ENCODE assay signal across 26 mouse cellular contexts in the genomic region with DNA sequence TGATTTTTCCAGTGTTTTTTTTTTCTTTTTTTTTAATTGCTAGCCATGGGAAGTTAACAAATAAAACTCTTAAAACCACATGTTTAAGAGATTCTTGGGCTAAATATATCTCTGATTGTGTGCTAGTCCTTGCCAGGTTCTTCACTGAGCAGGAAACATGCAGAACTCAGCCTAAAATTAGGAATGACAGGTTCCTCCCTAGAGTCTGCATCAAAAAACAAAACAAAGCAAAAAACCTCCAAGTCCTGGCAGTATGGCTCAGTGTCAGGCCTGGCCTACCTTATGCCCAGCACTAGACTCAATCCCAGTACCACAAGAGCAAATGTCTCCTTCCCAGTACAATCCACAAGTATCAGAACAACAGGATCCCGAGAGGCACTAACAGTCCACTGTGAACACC. TPM values are rescaled to one million over a fixed set of nuclear protein-coding genes. Genes with fewer than 3 reads are reported as not detected.
A peak's percentile ranks its signal among the peaks of the same experiment; 100 is the strongest.
DNase-seq lines count a peak whose midpoint lies in the region; ATAC-seq and TF ChIP-seq lines count a peak whose summit lies in the region.
"Had no signal": no experiment of that assay in that cellular context is flagged by ENCODE, and none has a peak within 500 bp of the region (broad histone marks: within the 10 kb centered on the region; RNA-seq: fewer than 3 reads in every experiment).

No protein-coding gene starts in this region.

- H3K36me3 ChIP-seq in kidney, adult 2 months (ENCODE audit: control insufficient read depth, insufficient read depth, low read length) = peaks cover 4% of the 10 kb centered on the region; the same call in 1 of the 2 replicates
- H3K36me3 ChIP-seq in heart, embryonic 15.5 days = peaks cover 25% of the 10 kb centered on the region
- H3K36me3 ChIP-seq in midbrain, embryonic 14.5 days (ENCODE audit: control insufficient read depth, insufficient read depth, low read length) = peaks cover 53% of the 10 kb centered on the region

- no peak for ATAC-seq in heart, embryonic 15.5 days (replicated peaks; ENCODE audit: insufficient number of reproducible peaks, insufficient read depth, low FRiP score, low read depth)
- ATAC-seq in midbrain, embryonic 14.5 days (ENCODE audit: low FRiP score, low TSS enrichment) = no peak
- ATAC-seq in inflammation-experienced regulatory T-cells, adult 6 months = no peak
- ATAC-seq: CD4-positive, CD25-positive, alpha-beta regulatory T cell, adult 4 months; forebrain, embryonic 14.5 days; liver, embryonic 12.5 days; lung, postnatal 0 days had no signal

- no peak overlapping the region for H3K4me3 ChIP-seq in kidney, adult 2 months (ENCODE audit: insufficient read depth, low read depth, low read length)
- H3K4me3 ChIP-seq in heart, embryonic 15.5 days = no peak overlapping the region
- H3K4me3 ChIP-seq in midbrain, embryonic 14.5 days (replicated peaks; ENCODE audit: low read depth, low read length) = no peak overlapping the region
- H3K4me3 ChIP-seq: liver, embryonic 12.5 days; megakaryocyte, embryonic 14.5 days; midbrain, embryonic 12.5 days; neural tube, embryonic 13.5 days had no signal

- H3K4me2 ChIP-seq in heart, embryonic 15.5 days = no peak overlapping the region
- no peak overlapping the region for H3K4me2 ChIP-seq in midbrain, embryonic 14.5 days (ENCODE audit: low read length)
- H3K4me2 ChIP-seq: hindbrain, embryonic 14.5 days; liver, embryonic 12.5 days; midbrain, embryonic 12.5 days; neural tube, embryonic 13.5 days had no signal

- no peak for TF ChIP-seq CTCF in kidney, adult 2 months (conservative IDR thresholded peaks at IDR 0.05; ENCODE audit: insufficient read depth, insufficient read length, low read depth, low read length)

- H3K9me3 ChIP-seq in heart, embryonic 15.5 days (replicated peaks) = no peaks in the 10 kb centered on the region
- no peaks in the 10 kb centered on the region for H3K9me3 ChIP-seq in midbrain, embryonic 14.5 days (ENCODE audit: control insufficient read depth, low read length)
- H3K9me3 ChIP-seq: liver, embryonic 12.5 days; megakaryocyte, embryonic 14.5 days; midbrain, embryonic 12.5 days; neural tube, embryonic 13.5 days had no signal

- intact Hi-C loops in heart, postnatal 25 days (cut with DNase I) = loop anchor here (5.0 kb wide), 1 partner anchor 33 kb away; no protein-coding TSS in a partner anchor

- H3K27me3 ChIP-seq in kidney, adult 2 months (replicated peaks; ENCODE audit: control insufficient read depth, insufficient read depth, low read length) = no peaks in the 10 kb centered on the region
- no peaks in the 10 kb centered on the region for H3K27me3 ChIP-seq in heart, embryonic 15.5 days
- no peaks in the 10 kb centered on the region for H3K27me3 ChIP-seq in midbrain, embryonic 14.5 days (ENCODE audit: control insufficient read depth, insufficient read depth, low read length)
- H3K27me3 ChIP-seq: liver, embryonic 12.5 days; megakaryocyte, embryonic 14.5 days; midbrain, embryonic 12.5 days; neural tube, embryonic 13.5 days had no signal

- WGBS in kidney, adult 2 months = 82% methylated on average over 1 of the region's 1 CpGs
- WGBS in heart, embryonic 15.5 days = 89% methylated on average over 1 of the region's 1 CpGs
- WGBS in midbrain, embryonic 14.5 days = 98% methylated on average over 1 of the region's 1 CpGs

- no peak overlapping the region for H3K9ac ChIP-seq in heart, embryonic 15.5 days
- no peak overlapping the region for H3K9ac ChIP-seq in midbrain, embryonic 14.5 days (replicated peaks; ENCODE audit: low read length)
- H3K9ac ChIP-seq: hindbrain, embryonic 14.5 days; liver, embryonic 12.5 days; midbrain, embryonic 12.5 days; neural tube, embryonic 13.5 days had no signal

- DNase-seq in heart, adult 11 months = peak; percentile 89
- no peak for DNase-seq in heart, postnatal 25 days (ENCODE audit: low spot score)
- DNase-seq in kidney, adult 2 months = peak; percentile 40
- no peak for DNase-seq in kidney, postnatal 14 days
- no peak for DNase-seq in midbrain, embryonic 14.5 days
- DNase-seq: adrenal gland, postnatal 25 days; cerebellum, adult 2 months; cerebellum, postnatal 14 days; gastrocnemius, postnatal 14 days; kidney, adult 11 months; layer of hippocampus, postnatal 36 days; left cerebral cortex, postnatal 4 days; lung, adult 18-20 months; lung, postnatal 4 days; thymus, postnatal 4 days had no signal

- TF ChIP-seq POLR2A in kidney, adult 2 months (IDR thresholded peaks at IDR 0.05; ENCODE audit: low read depth, low read length) = no peak

- no peaks in the 10 kb centered on the region for H3K4me1 ChIP-seq in kidney, adult 2 months (ENCODE audit: control insufficient read depth, insufficient read depth, low read length)
- peaks cover 6% of the 10 kb centered on the region for H3K4me1 ChIP-seq in heart, embryonic 15.5 days (replicated peaks)
- H3K4me1 ChIP-seq in midbrain, embryonic 14.5 days (ENCODE audit: control insufficient read depth, insufficient read depth, low read length) = no peaks in the 10 kb centered on the region
- H3K4me1 ChIP-seq: liver, embryonic 12.5 days; midbrain, embryonic 12.5 days; neural tube, embryonic 13.5 days had no signal

- H3K27ac ChIP-seq in kidney, adult 2 months (ENCODE audit: insufficient read depth, low read depth, low read length) = peak overlapping the region; percentile 74; the same call in 1 of the 2 replicates
- H3K27ac ChIP-seq in heart, embryonic 15.5 days = 0 out of 2 replicates have a peak overlapping the region, but pooled peaks have one; percentile 37
- H3K27ac ChIP-seq in midbrain, embryonic 14.5 days (replicated peaks; ENCODE audit: low read depth, low read length) = no peak overlapping the region
- H3K27ac ChIP-seq: hindbrain, embryonic 14.5 days; kidney, postnatal 0 days; liver, embryonic 12.5 days; midbrain, embryonic 12.5 days; neural tube, embryonic 13.5 days had no signal

RNA-seq across cellular contexts. Expression of gene Fbxl20, which starts 35.8 kb away (rescaled TPM):
- 10 to 100 TPM; 21.4 to 23.1 TPM for total RNA-seq in heart, postnatal 25 days (2021)
- polyA plus RNA-seq in kidney, adult 2 months (2012; rRNA removed) = 15.3 and 17.4 TPM in 2 replicates
- polyA plus RNA-seq in heart, embryonic 15.5 days (2015; fragmentation: Nextera tagmentation; extraction: Ambion mirVana) = 13.0 and 13.8 TPM in 2 replicates
- 18.0 and 25.9 TPM in 2 replicates for polyA plus RNA-seq in midbrain, embryonic 14.5 days (2014; fragmentation: Nextera tagmentation; extraction: Ambion mirVana)
- polyA plus RNA-seq in inflammation-experienced regulatory T-cells, adult 6 months (2017; shearing (Covaris generic)) = 1 to 10 TPM; 3.5 to 7.2 (median 7.2) TPM

Comparison
In these comparisons a context has a peak if more than half of its experiments do, and no peak if none do; other contexts are left out.
1. DNase-seq: peak in heart, adult 11 months (single experiment) and kidney, adult 2 months (single experiment); none in heart, postnatal 25 days (single experiment), kidney, postnatal 14 days (single experiment) and midbrain, embryonic 14.5 days (single experiment).